Mouse (Mus musculus) layer of hippocampus, adult 11-12 months (tissue): ENCODE data around the gene Nfkbia.

Experiments
- DNase-seq: peaks from one replicate; pipeline ENCODE4 v3.0.0; 2022; ENCODE audit warnings: low spot score

Gene Nfkbia

DNA sequence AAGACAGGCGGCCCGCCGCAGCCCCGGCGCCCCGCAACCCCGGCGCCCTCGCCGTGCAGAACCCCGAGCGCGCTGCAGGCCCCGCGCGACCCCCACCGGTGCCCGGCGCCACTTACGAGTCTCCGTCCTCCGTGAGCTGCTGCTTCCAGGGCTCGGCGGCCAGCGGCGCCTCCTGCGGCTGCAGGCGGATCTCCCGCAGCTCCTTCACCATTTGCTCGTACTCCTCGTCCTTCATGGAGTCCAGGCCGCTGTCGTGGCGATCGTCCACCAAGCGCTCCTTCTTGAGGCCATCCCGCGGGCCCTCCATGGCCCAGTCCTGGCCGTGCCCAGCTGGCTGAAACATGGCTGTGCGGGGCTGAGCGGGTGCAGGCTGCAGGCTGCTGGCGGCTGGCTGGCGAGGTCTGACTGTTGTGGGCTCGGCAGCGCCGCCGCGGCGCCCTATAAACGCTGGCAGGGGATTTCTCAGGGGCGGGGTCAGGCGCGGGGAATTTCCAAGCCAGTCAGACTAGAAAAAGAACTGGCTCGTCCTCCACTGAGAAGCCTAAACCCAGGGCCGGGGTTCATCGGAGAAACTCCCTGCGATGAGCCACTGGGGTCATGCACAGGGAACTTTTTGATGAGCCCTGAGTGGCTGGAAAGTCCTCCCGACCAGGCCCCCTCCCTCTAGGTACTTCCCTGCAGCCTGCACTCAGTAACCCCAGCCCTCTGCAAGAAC, at the start of gene Nfkbia:
Gene Nfkbia (minus strand): TSS at position 464 of the 715 bp plus-strand sequence.
- DNase-seq = peak; percentile 93

DNA sequence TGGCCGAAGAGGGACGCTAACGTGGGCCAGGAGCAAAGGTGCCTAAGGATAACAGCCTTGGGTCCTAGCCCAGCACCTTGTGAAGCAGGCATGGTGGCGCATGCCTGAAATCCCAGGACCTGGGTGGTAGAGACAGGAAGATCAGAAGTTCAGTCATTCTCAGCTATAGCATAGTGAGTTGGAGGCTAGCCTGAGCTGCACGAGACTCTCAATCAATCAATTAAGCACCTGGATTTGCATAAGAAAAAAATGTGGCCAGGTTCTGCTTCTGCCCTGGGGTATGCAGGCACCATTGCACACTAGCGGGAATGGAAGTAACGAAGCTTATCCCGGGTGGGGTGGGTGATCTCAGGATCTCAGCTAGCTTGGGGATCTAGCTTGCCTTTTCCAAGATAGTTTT, 46.7 kb upstream of the Nfkbia start:
- no peak for DNase-seq

DNA sequence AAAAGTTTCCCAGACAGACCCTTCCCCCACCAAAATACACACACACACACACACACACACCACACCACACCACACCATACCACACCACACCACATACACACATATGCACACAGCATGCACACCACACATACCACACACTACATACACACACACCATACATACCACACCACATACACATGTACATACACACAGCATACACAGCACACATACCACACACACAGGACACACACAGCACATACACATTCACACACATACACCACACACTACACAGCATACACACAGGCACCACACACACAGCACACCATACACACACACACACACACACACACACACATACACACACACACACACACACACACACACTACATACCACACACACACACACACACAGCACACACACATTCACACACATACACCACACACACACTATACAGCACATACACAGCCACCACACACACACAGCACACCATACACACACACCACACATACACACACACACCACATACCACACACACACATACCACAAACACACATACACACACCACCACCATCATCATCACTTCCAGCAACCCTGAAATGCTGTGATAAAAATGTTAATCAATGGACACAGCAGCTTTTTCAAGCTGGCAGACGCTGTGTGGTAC, 46.0 kb upstream of the Nfkbia start:
- no peak for DNase-seq

DNA sequence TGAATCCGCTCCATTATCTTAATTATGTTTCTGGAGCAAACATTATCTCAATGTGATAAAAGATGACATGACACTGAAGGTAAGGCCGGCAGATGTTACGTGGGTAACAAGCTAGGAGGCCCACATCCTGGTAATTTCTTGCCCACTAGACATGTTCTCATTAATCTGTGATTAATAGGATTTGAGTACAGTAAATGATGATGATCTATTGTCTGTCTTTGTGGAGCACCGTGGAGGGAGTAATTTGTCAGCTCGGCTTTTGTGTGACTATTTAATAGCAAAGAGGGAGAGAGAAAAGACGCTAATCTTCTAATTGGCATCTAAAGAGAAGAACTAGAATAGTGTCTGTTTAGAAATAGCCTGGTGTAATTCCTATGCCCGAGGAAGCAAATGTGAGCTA, 45.3 kb upstream of the Nfkbia start:
- no peak for DNase-seq

DNA sequence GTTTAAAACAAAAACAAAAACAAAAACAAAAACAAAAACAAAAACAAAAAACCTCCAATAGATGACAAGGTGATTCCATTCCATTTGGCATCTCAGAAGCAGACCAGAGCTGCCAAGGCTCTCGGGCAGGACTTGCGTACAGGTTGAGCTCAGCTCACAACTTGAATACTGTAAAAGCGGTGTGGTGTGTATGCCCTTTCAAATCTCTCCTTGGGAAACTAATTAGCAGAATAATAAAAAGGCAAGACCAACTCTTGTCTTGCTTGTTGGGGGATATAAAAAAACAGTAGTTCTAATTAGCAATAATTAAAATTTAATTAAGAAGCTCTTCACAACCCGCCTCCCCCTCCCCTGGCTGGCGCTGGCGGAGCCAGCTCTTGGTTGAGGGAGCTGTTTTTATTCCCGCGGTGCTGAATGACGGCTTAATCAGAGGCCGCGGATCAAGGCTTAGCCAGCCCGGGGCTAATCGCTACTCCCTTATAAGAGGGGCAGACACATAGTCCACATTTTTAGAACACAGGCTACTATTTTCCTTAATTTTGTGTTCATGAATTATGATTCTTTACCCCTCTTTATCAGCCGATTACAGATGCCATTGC, 44.2 kb upstream of the Nfkbia start:
- no peak for DNase-seq

DNA sequence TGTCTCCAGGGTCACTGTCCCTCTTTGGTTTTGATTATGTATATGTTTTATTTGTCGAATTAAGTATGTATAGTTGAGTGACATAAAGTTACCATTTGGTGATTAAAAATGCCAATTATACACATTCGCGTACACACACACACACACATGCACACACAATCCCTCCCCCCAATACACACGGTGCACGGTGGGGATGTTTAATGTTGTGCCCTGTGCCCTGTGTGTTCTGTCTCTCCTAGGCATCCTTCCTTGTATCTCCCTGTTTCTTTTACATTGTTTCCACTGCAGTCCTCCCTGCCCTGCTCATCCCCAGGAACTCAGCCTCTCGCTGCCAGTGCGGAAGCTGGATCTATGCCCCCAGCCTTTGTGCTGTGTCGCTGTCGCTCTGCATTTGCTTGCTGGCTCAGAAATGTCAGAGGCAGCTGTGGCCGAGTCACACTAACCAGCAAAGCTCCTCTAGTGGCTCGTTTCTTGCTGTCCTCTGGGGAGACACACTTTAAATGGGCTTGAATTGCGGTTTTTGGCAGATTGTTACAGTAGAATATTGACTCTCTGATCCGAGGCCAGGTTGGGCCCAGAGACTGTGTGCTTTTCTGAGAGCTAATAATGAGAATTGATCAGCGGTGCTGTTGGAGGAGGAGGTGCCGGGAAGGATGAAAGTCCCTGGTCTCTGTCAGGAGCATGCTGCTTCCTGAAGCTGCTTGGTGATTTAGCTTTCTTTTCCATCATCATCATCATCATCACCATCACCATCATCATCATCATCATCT, 34.7 kb upstream of the Nfkbia start:
- DNase-seq = no peak

DNA sequence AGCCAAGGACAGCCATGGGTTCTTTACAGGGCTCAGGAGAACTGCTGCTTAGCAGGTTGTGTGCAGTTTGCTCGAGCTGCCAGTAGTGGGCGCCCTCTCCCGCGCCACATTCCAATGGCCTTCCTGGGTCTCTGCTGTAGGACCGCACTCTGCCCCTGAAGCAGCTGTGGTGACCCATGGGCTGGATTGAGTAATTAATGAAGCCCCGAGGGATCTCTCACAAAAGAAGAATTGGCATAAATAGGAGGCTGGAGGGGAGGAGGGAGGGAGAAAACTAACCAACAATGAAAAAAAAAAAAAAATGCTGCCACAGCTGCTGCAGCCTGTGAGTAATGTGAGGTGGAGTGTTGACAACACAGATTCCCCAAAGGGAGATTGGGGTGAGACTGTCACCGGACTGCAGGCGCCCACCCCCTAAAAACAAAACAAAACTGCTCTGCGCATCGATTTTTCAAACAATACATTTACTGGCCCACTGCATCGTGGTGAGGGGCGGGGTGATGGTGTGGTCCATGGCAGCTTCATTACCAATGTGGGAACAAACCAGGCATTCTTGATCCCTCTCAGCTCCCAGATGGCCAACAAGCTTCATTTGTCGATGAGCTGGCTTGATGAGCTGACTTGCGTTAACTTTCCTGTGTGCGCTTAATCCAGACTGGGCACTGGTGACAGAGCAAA, 25.8 kb upstream of the Nfkbia start:
- DNase-seq = peak; percentile 31

DNA sequence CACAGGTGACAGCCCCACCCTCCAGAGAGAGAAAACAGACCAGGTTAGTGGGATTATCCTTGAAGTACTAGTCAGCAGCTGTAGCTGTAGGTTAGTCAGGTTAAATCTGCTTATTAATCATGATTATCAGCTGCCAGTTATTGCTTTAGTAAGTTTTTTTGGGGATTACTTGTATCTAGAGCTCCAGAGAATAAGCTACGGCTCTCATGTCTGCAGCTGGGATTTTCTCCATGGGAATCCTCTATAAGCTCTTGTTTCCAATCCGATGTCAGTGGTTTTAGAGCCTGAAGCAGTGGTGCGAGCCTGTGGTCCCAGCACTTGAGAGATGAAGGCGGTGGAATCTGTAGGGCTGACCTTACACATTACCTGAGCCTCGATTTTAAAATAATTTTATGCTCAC, 16.4 kb upstream of the Nfkbia start:
- no peak for DNase-seq

DNA sequence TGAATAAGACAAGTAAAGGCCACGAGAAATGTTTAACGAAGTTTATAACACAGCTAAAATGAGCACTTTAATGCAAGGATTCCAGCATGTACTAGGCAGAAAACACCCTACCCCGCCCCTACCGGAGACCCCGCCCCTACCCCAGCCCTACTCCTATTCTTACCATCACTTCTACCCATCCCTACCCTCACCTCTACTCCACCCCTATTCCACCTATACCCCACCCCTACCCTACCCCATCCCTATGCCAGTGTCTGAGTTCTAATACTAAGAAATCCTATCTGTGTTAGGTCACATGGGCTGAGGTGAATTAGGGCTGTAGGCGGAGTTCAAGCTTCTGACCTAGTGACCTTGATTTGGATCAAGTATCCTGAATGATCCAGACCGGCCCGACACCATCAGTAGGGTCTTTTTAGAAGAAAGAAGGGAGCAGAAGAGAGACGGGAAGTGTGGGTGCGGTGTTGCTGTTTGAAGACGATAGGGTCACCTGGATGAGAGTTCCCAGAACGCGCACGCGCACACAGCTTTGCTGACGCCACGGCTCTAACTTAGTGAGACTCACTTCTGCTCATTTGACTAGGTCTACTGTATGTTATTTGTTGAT, 15.0 kb upstream of the Nfkbia start:
- no peak for DNase-seq

DNA sequence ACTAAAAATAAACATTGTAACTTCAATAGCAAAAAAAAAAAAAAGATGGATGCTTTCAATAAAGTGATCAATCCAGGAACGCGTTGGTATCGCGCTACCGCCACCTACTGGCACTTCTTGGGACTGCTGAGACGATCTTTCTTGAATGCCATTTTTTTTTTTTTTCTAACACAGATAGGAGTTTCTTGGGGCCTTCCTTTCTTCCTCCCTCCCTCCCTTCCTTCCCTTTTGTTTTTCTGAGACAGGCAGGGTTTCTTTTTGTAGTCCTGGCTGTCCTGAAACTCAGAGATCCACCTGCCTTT, 13.5 kb upstream of the Nfkbia start:
- peak; percentile 61 for DNase-seq

DNA sequence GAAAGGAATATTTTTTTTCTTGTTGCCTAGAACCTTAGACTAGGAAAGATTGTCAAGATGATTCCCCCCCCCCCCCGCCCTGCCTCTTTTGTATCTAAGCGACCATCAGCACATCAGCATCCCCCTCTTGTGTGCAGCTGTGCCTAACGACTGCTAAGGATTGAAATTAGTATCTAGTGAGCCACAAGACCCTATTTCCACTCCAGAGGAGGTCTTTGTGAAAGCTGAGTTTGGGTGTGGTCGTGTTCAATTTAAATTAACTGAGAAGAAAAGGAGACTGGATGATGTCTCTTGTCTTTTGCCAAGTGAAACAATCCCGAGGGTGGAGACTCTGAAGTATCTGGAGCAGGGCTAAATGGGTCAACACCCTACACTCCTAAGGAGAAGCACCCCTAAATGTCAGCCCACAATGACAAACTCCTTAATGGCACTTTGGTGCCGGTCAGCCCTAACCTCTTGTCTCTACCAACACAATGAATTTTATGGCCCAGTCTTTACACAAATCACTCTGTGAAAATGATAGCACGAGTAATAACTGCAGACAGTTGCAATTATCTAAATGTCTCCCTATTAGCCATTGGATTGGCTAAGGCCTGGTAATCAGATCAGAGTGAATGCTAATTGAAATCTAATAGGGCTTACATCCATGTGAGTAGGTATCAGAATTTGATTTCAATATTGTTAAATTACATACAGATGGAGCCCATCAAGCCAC, 13.0 kb upstream of the Nfkbia start:
- no peak for DNase-seq

DNA sequence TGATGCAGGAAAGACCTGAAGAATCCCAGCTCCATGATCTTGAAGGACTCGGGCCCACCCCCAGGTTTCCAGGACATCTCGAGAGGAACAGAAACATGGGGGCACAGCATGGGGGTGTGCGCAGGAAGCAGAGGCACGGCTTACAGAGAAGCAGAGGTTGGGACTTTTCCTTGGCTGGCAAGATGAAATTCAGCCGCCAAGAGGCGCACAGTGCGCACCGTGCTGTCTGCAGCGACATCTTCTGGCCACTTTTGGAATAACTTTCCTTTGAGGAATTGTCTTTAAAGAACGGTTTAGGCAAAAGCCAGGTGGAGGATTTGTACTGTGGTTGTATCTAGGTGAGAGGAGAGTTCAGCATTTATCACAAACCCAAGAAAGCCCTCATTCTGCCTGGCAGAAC, 6.6 kb upstream of the Nfkbia start:
- peak; percentile 87 for DNase-seq

DNA sequence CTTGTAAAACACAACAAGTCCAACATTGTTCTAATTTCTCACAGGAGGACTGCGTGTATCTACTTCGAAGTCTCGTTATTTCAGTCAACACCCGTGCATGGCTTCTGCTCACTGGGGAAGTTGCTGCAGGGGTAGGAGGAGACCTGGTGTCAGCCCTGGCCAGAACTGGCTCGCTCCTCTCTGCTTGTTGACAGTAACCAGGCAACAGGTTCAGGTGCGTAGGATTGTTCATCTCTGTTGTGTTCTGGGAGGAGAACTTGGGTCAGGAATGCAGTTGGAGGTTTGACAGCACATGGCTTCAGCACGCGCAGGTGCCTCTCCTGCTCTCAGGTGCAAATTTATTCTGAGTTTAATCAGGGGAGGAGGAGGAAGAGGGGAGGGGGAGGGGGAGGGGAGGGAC, 5.3 kb upstream of the Nfkbia start:
- no peak for DNase-seq

DNA sequence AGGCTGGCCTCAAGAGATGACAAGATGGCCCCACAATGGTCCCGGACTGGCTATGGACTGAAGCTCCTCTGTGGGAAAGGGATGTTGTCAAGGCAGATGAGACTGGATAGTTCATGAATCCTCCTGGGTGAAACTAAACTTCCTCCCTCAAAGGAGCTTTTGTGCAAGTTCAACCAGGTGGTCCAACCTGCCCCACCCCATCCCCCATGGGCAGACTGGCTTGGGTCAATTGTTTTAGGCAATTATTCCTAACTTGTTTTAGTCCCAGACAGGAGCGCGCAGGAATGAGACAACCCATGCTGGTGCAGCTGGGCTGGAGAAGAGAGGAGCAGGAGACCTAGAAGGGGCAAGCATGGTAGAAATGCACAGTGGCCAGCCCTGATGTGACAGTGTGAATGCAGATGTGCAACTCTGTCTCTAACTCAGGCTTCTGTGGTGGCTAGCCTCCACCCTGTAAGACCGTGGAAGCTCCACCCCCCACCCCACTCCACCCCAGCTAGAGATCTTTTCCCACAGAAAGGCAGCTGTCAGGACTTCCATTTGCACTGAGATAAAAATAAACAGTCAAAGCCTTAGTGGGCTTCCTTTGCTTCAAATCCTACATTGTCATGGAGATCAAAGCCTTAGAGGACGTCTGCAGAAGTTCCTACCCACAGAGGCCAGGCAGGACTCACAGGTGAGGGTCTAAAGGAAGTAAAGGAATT, 3.6 kb upstream of the Nfkbia start:
- DNase-seq = no peak

DNA sequence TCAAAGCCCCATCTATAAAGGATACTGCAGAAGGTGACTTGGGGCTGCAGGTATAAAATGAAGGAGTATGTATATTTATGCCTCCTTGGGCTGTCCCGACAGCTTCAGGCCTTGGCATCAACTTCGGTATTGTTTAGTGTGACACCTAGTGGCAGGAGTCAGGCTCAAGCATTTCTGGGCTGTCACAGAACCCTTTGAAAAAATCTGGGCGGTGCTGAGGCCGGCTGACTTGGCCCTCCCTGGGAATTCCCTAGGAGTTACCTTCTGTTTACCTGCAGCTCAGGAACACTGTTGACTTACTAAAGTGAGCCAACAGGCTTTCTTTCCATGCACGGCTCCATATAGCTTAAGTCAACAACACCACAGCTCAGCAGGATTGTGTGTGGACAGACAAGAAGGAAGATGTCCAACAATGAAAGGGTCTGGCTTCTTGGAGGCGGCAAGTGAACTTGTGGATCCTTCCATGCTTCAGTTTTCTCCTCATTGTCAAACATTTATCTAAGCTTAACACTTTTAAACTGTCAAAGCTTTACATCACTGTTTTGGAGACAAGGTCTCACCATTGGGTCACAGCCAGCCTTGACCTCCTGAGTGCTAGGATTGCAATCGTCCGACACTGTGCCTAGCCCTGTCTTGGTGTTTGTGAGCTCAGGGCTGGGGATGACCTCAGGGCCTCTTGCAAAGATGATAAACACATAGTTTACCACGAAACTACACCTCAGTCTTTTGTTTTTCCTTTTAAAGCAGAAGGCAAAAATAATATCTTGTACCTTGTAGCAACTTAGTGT, 2.9 kb upstream of the Nfkbia start:
- peak; percentile 72 for DNase-seq

DNA sequence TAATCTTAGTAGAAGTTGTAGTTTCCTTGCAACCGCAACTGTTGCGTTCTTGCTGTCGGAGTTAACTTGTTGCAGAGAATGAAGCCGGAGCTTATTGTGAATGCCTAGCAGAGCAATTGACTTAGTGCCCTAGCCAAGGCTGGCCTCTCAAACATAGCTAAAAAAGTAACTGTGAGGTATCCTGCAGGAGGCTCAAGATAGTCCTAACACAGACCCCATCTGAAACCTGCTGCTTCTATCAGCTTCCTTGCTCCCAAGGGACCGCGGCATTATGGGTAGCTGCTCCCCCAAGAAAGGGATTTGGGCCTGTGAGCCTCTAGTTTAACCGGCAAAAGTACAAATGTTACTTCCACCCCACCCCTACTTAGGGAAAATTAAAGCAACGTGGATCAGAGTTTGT, 934 bp upstream of the Nfkbia start:
- DNase-seq = no peak

DNA sequence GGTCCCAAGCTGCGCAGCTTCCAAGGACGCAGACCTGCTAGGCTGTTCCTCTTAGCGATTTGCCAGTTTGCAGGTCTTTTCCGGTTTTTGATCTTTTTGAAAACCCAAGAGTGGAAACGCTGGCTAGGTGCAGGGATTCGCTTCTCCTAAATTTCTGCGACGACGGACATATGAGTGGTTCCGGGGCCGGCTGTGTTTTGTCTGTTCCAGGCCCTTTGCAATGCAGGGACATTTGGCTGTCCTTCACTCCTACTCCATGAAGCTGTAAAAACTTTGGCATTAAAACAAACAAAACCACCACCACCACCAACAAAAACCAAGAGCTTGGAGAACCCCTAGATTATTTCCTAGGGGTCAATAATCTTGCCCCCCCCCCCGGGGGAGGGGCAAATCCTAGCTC, 494 bp upstream of the Nfkbia start:
- no peak for DNase-seq

DNA sequence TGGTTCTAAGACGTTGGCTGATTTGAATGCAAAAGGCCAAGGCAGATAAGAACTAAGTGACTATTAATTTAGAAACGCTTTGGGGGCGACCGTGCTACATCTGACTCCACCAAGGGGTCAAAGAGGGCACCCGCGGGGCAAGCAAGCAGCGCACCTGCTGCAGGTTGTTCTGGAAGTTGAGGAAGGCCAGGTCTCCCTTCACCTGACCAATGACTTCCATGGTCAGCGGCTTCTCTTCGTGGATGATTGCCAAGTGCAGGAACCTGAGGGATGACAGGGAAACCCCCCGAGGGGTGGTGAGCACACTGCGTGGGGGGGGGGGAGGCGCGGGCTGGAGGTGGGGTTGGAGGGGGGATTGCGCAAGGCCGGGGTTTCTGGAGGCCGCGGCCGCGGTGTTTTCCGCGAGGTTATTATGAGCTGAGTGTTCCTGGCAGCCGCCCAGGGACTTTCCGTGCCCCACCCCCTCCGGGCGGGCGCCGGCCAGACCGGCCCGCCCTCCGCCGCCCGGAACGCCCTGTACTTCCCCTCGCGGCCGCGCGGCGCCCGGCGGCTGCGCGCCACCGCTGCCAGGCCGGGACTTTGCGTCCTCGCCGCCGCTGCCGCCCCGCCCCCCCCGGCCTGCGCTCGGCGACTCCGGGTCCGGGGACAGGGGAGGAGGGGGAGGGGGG, 797 bp downstream of the Nfkbia start:
- DNase-seq = peak; percentile 94

DNA sequence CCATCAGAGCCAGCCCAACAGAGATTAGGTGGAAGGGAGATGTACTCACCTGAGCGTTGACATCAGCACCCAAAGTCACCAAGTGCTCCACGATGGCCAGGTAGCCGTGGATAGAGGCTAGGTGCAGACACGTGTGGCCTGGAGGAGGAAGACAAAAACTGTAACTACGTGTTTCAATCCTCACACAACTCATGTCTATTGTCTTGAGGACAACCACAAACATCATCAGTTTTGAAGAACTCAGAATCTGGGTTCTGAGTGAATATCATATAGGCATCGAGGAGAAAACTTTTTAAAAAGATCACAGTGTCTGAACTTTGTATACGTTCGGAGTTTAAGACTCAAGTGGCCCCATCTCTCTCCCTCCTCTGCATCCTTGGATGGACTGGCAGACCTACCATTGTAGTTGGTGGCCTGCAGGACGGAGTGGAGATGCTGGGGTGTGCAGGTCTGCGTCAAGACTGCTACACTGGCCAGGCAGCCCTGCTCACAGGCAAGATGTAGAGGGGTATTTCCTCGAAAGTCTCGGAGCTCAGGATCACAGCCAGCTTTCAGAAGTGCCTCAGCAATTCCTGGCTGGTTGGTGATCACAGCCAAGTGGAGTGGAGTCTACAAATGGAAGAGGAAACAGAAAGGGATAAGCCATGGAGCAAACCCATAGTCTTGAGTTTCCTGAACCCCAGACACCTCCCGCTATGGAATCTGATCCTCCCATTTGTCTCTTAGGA, 1.6 kb downstream of the Nfkbia start:
- DNase-seq = no peak
